Mouse (Mus musculus): ENCODE results near the gene Ccdc71. TPM values are rescaled to one million over a fixed set of nuclear protein-coding genes. Genes with fewer than 3 reads are reported as not detected.

Gene Ccdc71
- polyA plus RNA-seq, 1 experiment from 2014 or later, result 49.6 TPM

DNA sequence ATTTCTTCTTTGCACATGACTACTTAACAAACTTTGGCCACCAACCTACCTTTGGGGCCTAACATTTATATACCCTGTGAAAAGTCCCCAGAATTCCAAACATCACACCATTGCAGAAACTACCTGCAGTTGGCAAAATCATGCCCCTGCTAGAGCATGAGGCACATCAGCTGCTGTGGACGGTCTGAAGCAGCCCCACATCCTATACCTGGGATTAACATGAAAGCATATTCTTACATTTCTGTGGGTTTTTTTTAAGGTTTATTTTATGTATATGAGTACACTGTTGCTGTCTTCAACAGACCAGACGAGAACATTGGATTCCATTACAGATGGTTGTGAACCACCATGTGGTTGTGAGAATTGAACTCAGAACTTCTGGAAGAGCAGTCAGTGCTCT lies 5.9 kb downstream of the Ccdc71 start:
- 92% methylated on average over 2 of the region's 2 CpGs for WGBS
- H3K4me1 ChIP-seq (ENCODE audit: control insufficient read depth, insufficient read depth, low read length), result peaks cover 10% of the 10 kb centered on the region
- no peaks in the 10 kb centered on the region for H3K27me3 ChIP-seq (replicated peaks; ENCODE audit: control insufficient read depth, insufficient read depth, low read length)
- ATAC-seq (no peak), DNase-seq (ENCODE audit: low spot score) (no peak)
- peaks cover 37% of the 10 kb centered on the region for H3K36me3 ChIP-seq (ENCODE audit: control insufficient read depth, insufficient read depth, low read length)
- no peaks in the 10 kb centered on the region for H3K9me3 ChIP-seq (replicated peaks; ENCODE audit: control insufficient read depth, low read length)
- no peak overlapping the region for H3K4me3 ChIP-seq (ENCODE audit: low read depth, low read length)
- no peak overlapping the region for H3K27ac ChIP-seq (ENCODE audit: low read depth, low read length)
- no peak overlapping the region for H3K4me2 ChIP-seq (ENCODE audit: low read length)
- H3K9ac ChIP-seq (ENCODE audit: low read length), result no peak overlapping the region

DNA sequence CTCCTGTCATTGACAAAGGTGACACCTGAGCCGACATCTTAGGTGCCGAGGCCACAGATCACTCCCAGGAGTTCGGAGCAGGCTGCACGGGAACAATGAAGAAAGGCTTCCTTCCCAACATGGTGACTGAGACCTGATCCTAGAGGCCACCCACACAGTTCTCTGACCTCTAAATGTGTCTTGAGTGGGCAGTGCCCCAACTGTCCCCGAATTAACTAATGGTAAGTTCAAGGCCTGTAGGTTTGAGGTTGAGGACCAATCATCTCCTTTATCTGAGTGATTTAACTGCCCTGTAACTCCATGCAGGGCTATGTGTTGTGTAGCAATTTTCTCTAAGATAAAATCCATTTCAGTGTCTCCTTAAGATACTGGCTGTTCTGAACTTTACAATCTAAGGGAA lies 9.1 kb downstream of the Ccdc71 start:
- Histone ChIP-seq H3K27ac (ENCODE audit: low read depth, low read length) (no peak overlapping the region), H3K36me3 (ENCODE audit: control insufficient read depth, insufficient read depth, low read length) (peaks cover 20% of the 10 kb centered on the region), H3K9me3 (replicated peaks; ENCODE audit: control insufficient read depth, low read length) (no peaks in the 10 kb centered on the region), H3K4me3 (ENCODE audit: low read depth, low read length) (no peak overlapping the region), H3K4me2 (ENCODE audit: low read length) (no peak overlapping the region), H3K4me1 (ENCODE audit: control insufficient read depth, insufficient read depth, low read length) (no peaks in the 10 kb centered on the region), H3K9ac (ENCODE audit: low read length) (no peak overlapping the region), H3K27me3 (replicated peaks; ENCODE audit: control insufficient read depth, insufficient read depth, low read length) (no peaks in the 10 kb centered on the region)
- no peak for ATAC-seq
- no peak for DNase-seq (ENCODE audit: low spot score)
- 88% methylated on average over 5 of the region's 5 CpGs for WGBS

- H3K4me3 ChIP-seq (ENCODE audit: low read depth, low read length), result no peak overlapping the region
- H3K27ac ChIP-seq (ENCODE audit: low read depth, low read length), result no peak overlapping the region
- H3K36me3 ChIP-seq (ENCODE audit: control insufficient read depth, insufficient read depth, low read length), result peaks cover 17% of the 10 kb centered on the region
- ATAC-seq (no peak), DNase-seq (ENCODE audit: low spot score) (no peak)
- no peak overlapping the region for H3K9ac ChIP-seq (ENCODE audit: low read length)
- H3K4me2 ChIP-seq (ENCODE audit: low read length), result no peak overlapping the region
- H3K9me3 ChIP-seq (replicated peaks; ENCODE audit: control insufficient read depth, low read length), result no peaks in the 10 kb centered on the region
- 79% methylated on average over 4 of the region's 4 CpGs for WGBS
- H3K27me3 ChIP-seq (replicated peaks; ENCODE audit: control insufficient read depth, insufficient read depth, low read length), result no peaks in the 10 kb centered on the region
- H3K4me1 ChIP-seq (ENCODE audit: control insufficient read depth, insufficient read depth, low read length), result no peaks in the 10 kb centered on the region
Measured at GRCm38 (mm10) chr9:108469845-108470244, 9.5 kb downstream of the Ccdc71 start.

- DNase-seq (ENCODE audit: low spot score) (no peak), ATAC-seq (no peak)
- Histone ChIP-seq H3K27me3 (replicated peaks; ENCODE audit: control insufficient read depth, insufficient read depth, low read length) (no peaks in the 10 kb centered on the region), H3K9ac (ENCODE audit: low read length) (no peak overlapping the region), H3K36me3 (ENCODE audit: control insufficient read depth, insufficient read depth, low read length) (no peaks in the 10 kb centered on the region), H3K27ac (ENCODE audit: low read depth, low read length) (no peak overlapping the region), H3K9me3 (replicated peaks; ENCODE audit: control insufficient read depth, low read length) (no peaks in the 10 kb centered on the region), H3K4me2 (ENCODE audit: low read length) (no peak overlapping the region), H3K4me1 (ENCODE audit: control insufficient read depth, insufficient read depth, low read length) (peaks cover 6% of the 10 kb centered on the region), H3K4me3 (ENCODE audit: low read depth, low read length) (no peak overlapping the region)
- 70% methylated on average over 1 of the region's 1 CpGs for WGBS
Measured at GRCm38 (mm10) chr9:108474528-108474927, 14.2 kb downstream of the Ccdc71 start.

GRCm38 (mm10) chr9:108478638-108479156 lies 18.4 kb downstream of the Ccdc71 start:
- Histone ChIP-seq H3K9ac (ENCODE audit: low read length) (peak overlapping the region; percentile 54), H3K27me3 (replicated peaks; ENCODE audit: control insufficient read depth, insufficient read depth, low read length) (no peaks in the 10 kb centered on the region), H3K36me3 (ENCODE audit: control insufficient read depth, insufficient read depth, low read length) (peaks cover 6% of the 10 kb centered on the region; the same call in 1 of the 2 replicates), H3K4me1 (ENCODE audit: control insufficient read depth, insufficient read depth, low read length) (peaks cover 6% of the 10 kb centered on the region), H3K9me3 (replicated peaks; ENCODE audit: control insufficient read depth, low read length) (no peaks in the 10 kb centered on the region), H3K4me3 (ENCODE audit: low read depth, low read length) (peak overlapping the region; percentile 35), H3K27ac (ENCODE audit: low read depth, low read length) (peak overlapping the region; percentile 50; the same call in 1 of the 2 replicates), H3K4me2 (ENCODE audit: low read length) (peak overlapping the region; percentile 55)
- WGBS, result under 1% methylated on average over 20 of the region's 20 CpGs
- ATAC-seq (peak; percentile 58), DNase-seq (ENCODE audit: low spot score) (peak; percentile 78)

- peak overlapping the region; percentile 35; the same call in 1 of the 2 replicates for H3K4me3 ChIP-seq (ENCODE audit: low read depth, low read length)
- H3K4me2 ChIP-seq (ENCODE audit: low read length), result peak overlapping the region; percentile 55
- no peaks in the 10 kb centered on the region for H3K27me3 ChIP-seq (replicated peaks; ENCODE audit: control insufficient read depth, insufficient read depth, low read length)
- no peaks in the 10 kb centered on the region for H3K9me3 ChIP-seq (replicated peaks; ENCODE audit: control insufficient read depth, low read length)
- DNase-seq (ENCODE audit: low spot score) (peak; percentile 19), ATAC-seq (peak; percentile 26)
- peak overlapping the region; percentile 33; the same call in 1 of the 2 replicates for H3K27ac ChIP-seq (ENCODE audit: low read depth, low read length)
- H3K9ac ChIP-seq (ENCODE audit: low read length), result peak overlapping the region; percentile 35; the same call in 1 of the 2 replicates
- peaks cover 6% of the 10 kb centered on the region for H3K4me1 ChIP-seq (ENCODE audit: control insufficient read depth, insufficient read depth, low read length)
- H3K36me3 ChIP-seq (ENCODE audit: control insufficient read depth, insufficient read depth, low read length), result peaks cover 6% of the 10 kb centered on the region; the same call in 1 of the 2 replicates
- WGBS, result 32% methylated on average over 11 of the region's 11 CpGs
Measured at GRCm38 (mm10) chr9:108479241-108479640, 18.9 kb downstream of the Ccdc71 start.

GRCm38 (mm10) chr9:108479721-108480351 lies 19.5 kb downstream of the Ccdc71 start, which contains the start of gene Lamb2:
Lamb2 (plus strand) TSS chr9:108479736.
- peak within 1 kb of the TSS; percentile 50; the same call in 1 of the 2 replicates for H3K27ac ChIP-seq (ENCODE audit: low read depth, low read length)
- H3K27me3 ChIP-seq (replicated peaks; ENCODE audit: control insufficient read depth, insufficient read depth, low read length), result no peaks in the 10 kb centered on the region
- ATAC-seq, result peak; percentile 53
- peak within 1 kb of the TSS; percentile 55 for H3K4me2 ChIP-seq (ENCODE audit: low read length)
- H3K9me3 ChIP-seq (replicated peaks; ENCODE audit: control insufficient read depth, low read length), result no peaks in the 10 kb centered on the region
- H3K4me1 ChIP-seq (ENCODE audit: control insufficient read depth, insufficient read depth, low read length), result peaks cover 6% of the 10 kb centered on the region
- peaks cover 6% of the 10 kb centered on the region; the same call in 1 of the 2 replicates for H3K36me3 ChIP-seq (ENCODE audit: control insufficient read depth, insufficient read depth, low read length)
- peak within 1 kb of the TSS; percentile 35 for H3K4me3 ChIP-seq (ENCODE audit: low read depth, low read length)
- WGBS, result 6% methylated on average over 10 of the region's 10 CpGs
- H3K9ac ChIP-seq (ENCODE audit: low read length), result peak within 1 kb of the TSS; percentile 59
- DNase-seq (ENCODE audit: low spot score), result peak; percentile 82

DNA sequence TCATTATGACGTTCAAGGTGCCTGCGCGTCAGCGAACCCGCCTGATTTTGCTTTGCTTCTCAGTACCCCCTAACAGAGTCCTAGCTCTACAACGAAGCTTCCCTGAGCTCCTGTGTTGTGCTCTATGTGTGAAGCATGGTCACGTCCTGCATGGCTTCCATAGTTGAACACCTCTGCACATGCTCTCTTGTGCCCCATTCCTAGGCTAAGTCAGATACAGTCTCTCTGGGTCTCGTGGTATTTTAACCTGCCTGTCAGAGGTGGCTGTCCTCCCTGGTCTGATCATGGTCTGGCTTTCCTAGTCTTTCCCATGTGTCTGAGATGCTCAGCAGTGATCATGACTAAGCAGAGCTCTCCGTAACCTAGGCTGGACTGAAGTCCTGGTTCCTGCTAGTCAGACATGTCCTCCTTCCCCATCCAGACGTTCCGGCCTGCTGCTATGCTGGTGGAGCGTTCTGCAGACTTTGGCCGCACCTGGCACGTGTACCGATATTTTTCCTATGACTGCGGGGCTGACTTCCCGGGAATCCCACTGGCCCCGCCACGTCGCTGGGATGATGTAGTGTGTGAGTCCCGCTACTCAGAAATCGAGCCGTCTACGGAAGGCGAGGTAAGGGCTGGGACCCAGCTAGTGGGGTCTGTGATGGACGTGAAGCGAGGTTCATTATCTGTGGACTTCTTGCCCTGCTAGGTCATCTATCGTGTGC lies 20.6 kb downstream of the Ccdc71 start:
- DNase-seq (ENCODE audit: low spot score) (no peak), ATAC-seq (no peak)
- no peak overlapping the region for H3K27ac ChIP-seq (ENCODE audit: low read depth, low read length)
- no peaks in the 10 kb centered on the region for H3K9me3 ChIP-seq (replicated peaks; ENCODE audit: control insufficient read depth, low read length)
- no peak overlapping the region for H3K9ac ChIP-seq (ENCODE audit: low read length)
- peaks cover 9% of the 10 kb centered on the region; the same call in 1 of the 2 replicates for H3K36me3 ChIP-seq (ENCODE audit: control insufficient read depth, insufficient read depth, low read length)
- no peak overlapping the region for H3K4me2 ChIP-seq (ENCODE audit: low read length)
- H3K4me3 ChIP-seq (ENCODE audit: low read depth, low read length), result no peak overlapping the region
- WGBS, result 94% methylated on average over 28 of the region's 28 CpGs
- H3K27me3 ChIP-seq (replicated peaks; ENCODE audit: control insufficient read depth, insufficient read depth, low read length), result no peaks in the 10 kb centered on the region
- H3K4me1 ChIP-seq (ENCODE audit: control insufficient read depth, insufficient read depth, low read length), result peaks cover 6% of the 10 kb centered on the region

Measured in forebrain, embryonic 14.5 days (tissue).